Mouse (Mus musculus): ENCODE measurements around the gene Clps.

DNA sequence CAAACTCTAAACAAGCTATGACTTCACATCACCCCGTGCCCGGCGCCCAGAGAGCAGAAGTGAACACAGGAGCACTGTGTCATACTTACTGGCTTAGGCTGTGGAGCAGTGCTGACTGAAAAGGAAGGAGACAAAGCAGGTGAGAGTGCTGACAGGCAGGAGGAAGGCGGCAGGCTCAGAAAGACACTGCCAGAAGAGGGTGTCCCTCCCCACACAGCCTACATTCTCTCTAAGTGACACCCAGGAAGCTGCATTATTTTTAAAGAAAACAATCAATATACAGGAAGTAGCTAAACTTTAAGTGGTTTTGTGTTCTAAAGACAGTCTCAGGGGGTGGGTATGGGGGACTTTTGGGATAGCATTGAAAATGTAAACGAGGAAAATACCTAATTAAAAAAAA is 40.2 kb upstream of the Clps start:
- TF ChIP-seq CTCF (IDR thresholded peaks at IDR 0.05; ENCODE audit: extremely low read depth, insufficient read depth, low read length) (no peak), POLR2A (IDR thresholded peaks at IDR 0.05; ENCODE audit: extremely low read depth, insufficient read depth, low read length) (no peak)

Measured in cortical plate, adult 2 months (tissue).